Mouse (Mus musculus) hindbrain, postnatal 0 days (tissue): ENCODE measurements around the gene Ranbp10. TPM values are rescaled to one million over a fixed set of nuclear protein-coding genes. Genes with fewer than 3 reads are reported as not detected.

Experiments used
- ATAC-seq: fragments of 200-750 bp; cut with Nextera tagmentation; 2 replicates; pipeline ENCODE4 v1.8.0; 2017; ENCODE audit warnings: mild to moderate bottlenecking, moderate TSS enrichment, moderate library complexity
- DNase-seq: peaks from one replicate; pipeline ENCODE4 v3.0.0-alpha.2; 2015; ENCODE audit warnings: low spot score
- H3K27ac ChIP-seq: fragments of 300-500 bp; sonication (generic); 2 replicates; pipeline ENCODE4 v1.5.1; 2014; ENCODE audit warnings: mild to moderate bottlenecking
- H3K27me3 ChIP-seq: fragments of 300-500 bp; sonication (generic); 2 replicates; pipeline ENCODE4 v1.6.1; 2014; ENCODE audit warnings: low read length, mixed read lengths; ENCODE audit not compliant: insufficient read depth
- H3K36me3 ChIP-seq: fragments of 300-500 bp; sonication (generic); 2 replicates; pipeline ENCODE4 v1.6.1; 2014; ENCODE audit warnings: low read length, mixed read lengths; ENCODE audit not compliant: insufficient read depth
- H3K4me1 ChIP-seq: fragments of 300-500 bp; sonication (generic); 2 replicates; pipeline ENCODE4 v1.6.1; 2014; ENCODE audit warnings: antibody characterized with exemption, low read length, mixed read lengths; ENCODE audit not compliant: insufficient read depth
- H3K4me2 ChIP-seq: fragments of 300-500 bp; sonication (generic); 2 replicates; pipeline ENCODE4 v1.6.1; 2014; ENCODE audit warnings: low read depth, mild to moderate bottlenecking, low read length, moderate library complexity, mixed read lengths
- H3K4me3 ChIP-seq: fragments of 300-500 bp; sonication (generic); 2 replicates; pipeline ENCODE4 v1.5.1; 2014; ENCODE audit warnings: low read length
- H3K9ac ChIP-seq: fragments of 300-500 bp; sonication (generic); replicated peaks from 2 replicates; pipeline ENCODE4 v1.6.1; 2014; ENCODE audit warnings: mild to moderate bottlenecking, low read length, moderate library complexity, mixed read lengths
- H3K9me3 ChIP-seq: fragments of 300-500 bp; sonication (generic); 2 replicates; pipeline ENCODE4 v1.6.1; 2016; ENCODE audit warnings: low read length, mixed read lengths
- CTCF ChIP-seq: IDR thresholded peaks from 2 replicates; pipeline ENCODE4 v1.5.1; 2016; ENCODE audit warnings: antibody characterized with exemption, control low read depth, low read depth
- WGBS: fragments of 180-500 bp; shearing (Covaris S2); extraction: QIAGEN DNeasy Blood & Tissue Kit; methylation state at CpG from one replicate; pipeline ENCODE4 v1.1.7; 2014; 5-methylcytosine and 5-hydroxymethylcytosine counted together
- polyA plus RNA-seq: library from polyadenylated mRNA; unstranded; fragments of >200 nt; fragmentation: Nextera tagmentation; extraction: Ambion mirVana; gene quantifications from 2 replicates; pipeline ENCODE4 v1.2.1, GENCODE M21; 2015
- total RNA-seq: library from RNA; depleted of rRNA; stranded (reverse); fragments of >200 nt; gene quantifications from 2 replicates; pipeline ENCODE4 v1.2.3, GENCODE M21; 2014

Gene Ranbp10
- total and polyA plus RNA-seq, 2 experiments from 2014 or later = 7.2 to 15.7 TPM

DNA sequence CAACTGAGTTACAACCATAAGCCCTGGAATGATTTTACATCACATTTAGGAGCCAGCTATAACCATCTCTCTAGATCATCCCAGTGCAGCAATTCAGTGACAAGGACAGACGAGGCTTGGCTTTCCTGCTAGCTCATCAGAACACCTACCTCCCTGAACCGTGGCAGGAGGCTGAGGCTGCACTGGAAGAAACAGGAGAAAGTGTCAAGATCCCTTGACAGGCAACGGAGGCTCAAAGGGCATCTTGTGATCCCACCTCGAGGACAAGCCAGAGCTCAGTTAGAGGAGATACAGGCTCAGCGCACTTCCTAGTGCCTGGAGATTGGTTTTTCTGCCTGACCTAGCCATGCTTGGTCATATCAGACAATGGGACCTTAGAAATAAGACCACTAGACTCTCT is 14.6 kb downstream of the Ranbp10 start:
- Histone ChIP-seq H3K36me3 (peaks cover 6% of the 10 kb centered on the region; the same call in 1 of the 2 replicates), H3K27ac (no peak overlapping the region), H3K9me3 (no peaks in the 10 kb centered on the region), H3K4me1 (no peaks in the 10 kb centered on the region; the same call in 1 of the 2 replicates), H3K4me3 (no peak overlapping the region), H3K27me3 (no peaks in the 10 kb centered on the region), H3K9ac (no peak overlapping the region), H3K4me2 (no peak overlapping the region)
- 87% methylated on average over 5 of the region's 5 CpGs for WGBS
- ATAC-seq = no peak
- TF ChIP-seq CTCF = no peak
- no peak for DNase-seq

DNA sequence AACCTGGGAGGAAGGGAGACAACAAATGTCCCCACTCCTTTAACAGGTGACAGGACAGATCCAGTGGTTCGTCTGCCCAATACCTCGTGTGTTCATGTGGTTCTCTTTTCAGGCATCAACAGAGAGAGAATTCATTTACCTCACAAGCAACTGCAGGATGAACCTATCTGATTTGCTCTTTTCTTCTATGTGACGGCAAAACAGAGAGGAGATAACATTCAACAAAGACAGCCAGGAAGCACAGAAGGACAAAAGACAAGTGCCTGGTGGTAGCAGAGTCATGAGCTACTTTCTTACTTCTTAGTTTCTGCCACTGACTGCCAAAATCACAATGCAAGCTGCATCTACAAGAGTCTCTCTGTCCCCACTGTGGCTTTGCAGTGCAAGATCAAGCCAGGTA is 15.6 kb downstream of the Ranbp10 start:
- no peak overlapping the region for H3K9ac ChIP-seq
- no peak overlapping the region for H3K4me3 ChIP-seq
- H3K4me2 ChIP-seq = no peak overlapping the region
- H3K27ac ChIP-seq = no peak overlapping the region
- no peak for TF ChIP-seq CTCF
- ATAC-seq (no peak), DNase-seq (no peak)
- H3K36me3 ChIP-seq = peaks cover 6% of the 10 kb centered on the region; the same call in 1 of the 2 replicates
- 81% methylated on average over 3 of the region's 3 CpGs for WGBS
- H3K9me3 ChIP-seq = no peaks in the 10 kb centered on the region
- no peaks in the 10 kb centered on the region for H3K27me3 ChIP-seq
- no peaks in the 10 kb centered on the region; the same call in 1 of the 2 replicates for H3K4me1 ChIP-seq

DNA sequence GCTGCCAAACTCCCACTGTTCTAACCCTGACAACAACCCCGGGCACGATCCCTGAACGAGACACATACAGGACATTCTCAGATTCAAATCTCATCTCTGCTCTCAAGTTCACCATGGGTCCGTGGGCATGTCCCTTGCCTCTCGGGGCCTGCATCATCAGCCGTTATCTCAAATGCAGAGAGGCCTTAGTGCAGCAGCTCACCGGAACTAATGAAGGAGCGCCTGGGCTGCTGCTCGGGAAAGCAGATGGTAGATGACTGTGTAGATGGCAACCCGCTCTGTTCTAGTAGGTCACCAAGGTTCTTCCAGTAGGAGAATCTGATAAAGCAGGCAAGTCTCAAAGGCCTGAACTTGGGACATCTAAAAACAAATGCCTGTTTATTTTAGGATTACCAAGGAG is 16.1 kb downstream of the Ranbp10 start:
- TF ChIP-seq CTCF = no peak
- no peaks in the 10 kb centered on the region for H3K9me3 ChIP-seq
- DNase-seq = no peak

DNA sequence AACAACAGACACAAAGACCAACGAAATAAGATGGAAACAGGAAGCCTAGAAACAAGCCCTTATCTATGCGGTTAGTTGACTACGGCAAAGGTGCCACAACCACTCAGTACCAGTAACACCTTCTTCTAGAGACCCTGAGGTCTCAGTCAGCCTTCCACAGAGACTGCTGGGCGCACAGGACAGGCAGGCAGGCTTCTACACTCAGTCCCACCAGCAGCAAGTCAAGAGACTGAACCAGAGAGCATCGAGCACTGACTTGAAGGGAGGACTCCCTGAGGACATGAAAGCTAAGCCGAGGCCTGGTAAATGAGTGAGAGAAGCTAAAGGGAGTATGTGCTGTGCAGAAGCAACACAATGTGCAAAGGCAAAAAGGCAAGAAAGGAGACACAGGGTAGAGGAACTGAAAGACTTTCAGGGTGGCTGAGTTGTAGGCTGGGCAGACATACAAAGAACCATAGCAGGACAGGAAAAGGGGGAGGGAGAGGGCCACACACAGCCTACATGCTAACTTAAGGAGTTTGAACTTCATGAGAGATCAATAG is 16.8 kb downstream of the Ranbp10 start:
- no peak for ATAC-seq
- H3K27me3 ChIP-seq = no peaks in the 10 kb centered on the region
- H3K4me3 ChIP-seq = no peak overlapping the region
- H3K36me3 ChIP-seq = peaks cover 8% of the 10 kb centered on the region; the same call in 1 of the 2 replicates
- no peak for DNase-seq
- no peak overlapping the region for H3K9ac ChIP-seq
- H3K27ac ChIP-seq = no peak overlapping the region
- WGBS = 83% methylated on average over 6 of the region's 6 CpGs
- TF ChIP-seq CTCF = no peak
- H3K9me3 ChIP-seq = no peaks in the 10 kb centered on the region
- H3K4me1 ChIP-seq = no peaks in the 10 kb centered on the region; the same call in 1 of the 2 replicates
- H3K4me2 ChIP-seq = no peak overlapping the region

More for the DNA sequence above, 16.1 kb downstream of the Ranbp10 start:
- Histone ChIP-seq H3K36me3 (peaks cover 6% of the 10 kb centered on the region; the same call in 1 of the 2 replicates), H3K27ac (no peak overlapping the region), H3K4me3 (no peak overlapping the region), H3K9ac (no peak overlapping the region), H3K4me2 (no peak overlapping the region), H3K4me1 (no peaks in the 10 kb centered on the region; the same call in 1 of the 2 replicates), H3K27me3 (no peaks in the 10 kb centered on the region)
- ATAC-seq = no peak
- 70% methylated on average over 10 of the region's 10 CpGs for WGBS

DNA sequence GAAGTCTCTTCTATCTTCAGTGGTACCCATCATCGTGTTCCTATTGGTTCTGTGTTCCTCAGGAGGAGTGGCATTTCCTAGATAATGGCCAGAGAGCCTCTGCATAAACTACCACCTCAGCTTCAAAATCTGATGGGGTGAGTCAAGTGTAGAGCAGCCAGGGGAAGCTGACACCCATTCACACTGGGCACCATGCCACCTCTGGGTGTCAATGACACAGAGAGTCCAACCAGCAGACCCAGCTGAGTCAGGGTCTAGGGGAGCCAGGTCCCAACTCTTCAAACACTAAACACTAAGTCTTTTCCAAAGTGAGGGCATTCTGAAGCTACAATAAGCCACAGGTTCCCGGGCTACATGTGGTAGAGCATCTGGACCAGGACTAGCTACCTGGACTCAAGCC is 18.7 kb downstream of the Ranbp10 start:
- no peaks in the 10 kb centered on the region for H3K9me3 ChIP-seq
- peaks cover 11% of the 10 kb centered on the region; the same call in 1 of the 2 replicates for H3K36me3 ChIP-seq
- H3K4me3 ChIP-seq = no peak overlapping the region
- H3K4me2 ChIP-seq = no peak overlapping the region
- DNase-seq (no peak), ATAC-seq (no peak)
- H3K9ac ChIP-seq = no peak overlapping the region
- H3K27me3 ChIP-seq = no peaks in the 10 kb centered on the region
- H3K4me1 ChIP-seq = no peaks in the 10 kb centered on the region; the same call in 1 of the 2 replicates
- TF ChIP-seq CTCF = no peak
- WGBS = 89% methylated on average over 2 of the region's 2 CpGs
- H3K27ac ChIP-seq = no peak overlapping the region; the same call in 1 of the 2 replicates

DNA sequence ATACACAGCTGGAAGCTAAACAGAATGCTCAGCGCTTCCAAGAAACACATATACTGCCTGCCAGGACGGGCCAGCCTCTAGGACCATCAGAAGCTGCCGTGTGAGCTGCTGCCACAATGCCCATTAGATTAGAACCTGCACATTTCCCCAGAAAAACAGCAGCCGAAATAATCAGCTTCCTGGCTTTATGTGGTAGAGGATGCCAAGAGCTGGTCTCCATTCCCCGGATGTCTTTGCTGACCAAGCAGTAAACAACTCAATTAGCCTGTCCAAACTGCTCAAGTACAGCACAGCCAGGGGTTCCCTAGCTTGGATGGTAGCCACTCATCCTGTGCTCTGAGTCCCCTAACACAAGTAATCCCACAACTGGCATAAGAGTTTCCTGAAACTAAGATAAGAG is 19.4 kb downstream of the Ranbp10 start:
- no peak overlapping the region for H3K9ac ChIP-seq
- no peak overlapping the region for H3K4me3 ChIP-seq
- H3K4me2 ChIP-seq = no peak overlapping the region
- no peaks in the 10 kb centered on the region; the same call in 1 of the 2 replicates for H3K4me1 ChIP-seq
- WGBS = 51% methylated on average over 5 of the region's 5 CpGs
- ATAC-seq (no peak), DNase-seq (peak; percentile 10)
- no peaks in the 10 kb centered on the region for H3K27me3 ChIP-seq
- no peak for TF ChIP-seq CTCF
- no peak overlapping the region for H3K27ac ChIP-seq
- no peaks in the 10 kb centered on the region for H3K9me3 ChIP-seq
- H3K36me3 ChIP-seq = peaks cover 11% of the 10 kb centered on the region; the same call in 1 of the 2 replicates

DNA sequence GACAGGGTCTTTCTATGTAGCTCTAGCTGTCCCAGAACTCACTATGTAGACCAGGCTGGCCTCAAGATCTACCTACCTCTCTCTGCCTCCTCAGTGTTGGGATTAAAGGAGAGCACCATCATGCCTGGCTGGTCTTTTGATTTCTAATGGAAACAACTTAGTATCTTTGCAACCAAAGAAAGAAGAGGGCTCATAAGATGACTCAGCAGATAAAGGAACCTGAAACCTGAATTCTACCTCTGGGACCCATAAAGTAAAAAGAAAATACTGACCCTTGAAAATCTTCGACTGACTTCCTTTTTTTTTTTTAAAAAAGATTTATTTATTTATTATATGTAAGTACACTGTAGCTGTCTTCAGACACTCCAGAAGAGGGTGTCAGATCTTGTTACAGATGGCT is 21.2 kb downstream of the Ranbp10 start:
- Histone ChIP-seq H3K4me2 (no peak overlapping the region), H3K4me1 (no peaks in the 10 kb centered on the region; the same call in 1 of the 2 replicates), H3K9ac (no peak overlapping the region), H3K4me3 (no peak overlapping the region), H3K9me3 (no peaks in the 10 kb centered on the region), H3K36me3 (peaks cover 10% of the 10 kb centered on the region; the same call in 1 of the 2 replicates), H3K27me3 (no peaks in the 10 kb centered on the region), H3K27ac (no peak overlapping the region)
- 81% methylated on average over 1 of the region's 1 CpGs for WGBS
- no peak for TF ChIP-seq CTCF
- ATAC-seq (no peak), DNase-seq (no peak)
